Mouse (Mus musculus) fat pad, adult 2 months (tissue): ENCODE data around the gene Rpa1.
"Not testable (repeated sequence)": the region's sequence is repeated elsewhere in the genome, so short reads cannot be mapped to it uniquely, and the experiment has no call there.

Source experiments
- DNase-seq: peaks from one replicate; pipeline ENCODE4 v3.0.0-alpha.2; 2011; ENCODE audit warnings: low read depth, low spot score; ENCODE audit errors: extremely low read depth

The Rpa1 gene

DNA sequence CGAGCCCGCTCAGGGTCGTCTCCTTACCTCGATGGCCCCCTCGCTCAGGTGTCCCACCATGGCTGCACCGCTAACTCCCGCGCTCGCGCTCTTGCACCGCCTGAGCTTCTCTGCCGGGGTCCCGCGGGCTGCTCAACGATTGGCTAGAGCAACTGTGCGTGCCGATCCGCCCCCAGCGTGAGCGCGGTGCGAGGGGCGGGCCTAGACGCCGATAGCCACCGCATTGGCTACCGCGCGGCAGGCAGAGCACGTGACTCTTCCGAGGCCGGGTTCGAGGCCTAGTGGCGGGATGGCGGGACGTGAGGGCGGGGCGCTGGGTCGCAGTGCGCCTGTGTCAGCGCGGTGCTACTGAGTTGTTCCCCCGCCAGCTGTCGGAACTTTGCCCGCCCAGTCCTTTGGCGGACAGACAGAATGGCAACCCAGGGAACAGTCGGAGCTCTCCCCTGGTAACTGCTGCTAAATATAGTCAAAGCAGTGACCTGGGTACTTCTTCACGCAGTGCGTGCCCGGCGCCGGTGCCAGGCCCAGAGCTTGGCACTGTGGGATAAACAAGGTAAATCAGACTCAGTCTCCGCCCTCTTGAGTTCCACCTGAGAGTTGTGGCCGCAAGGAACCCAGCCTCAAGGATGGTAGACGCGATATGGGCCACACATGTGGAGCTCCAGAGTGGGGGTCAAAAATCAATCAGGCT, at the start of gene Rpa1, which contains the start of gene Smyd4:
Rpa1 (minus strand) TSS at position 126 of the 691 bp plus-strand sequence.
Smyd4 (plus strand) TSS at position 235 of the 691 bp plus-strand sequence.
- DNase-seq = peak; percentile 39

DNA sequence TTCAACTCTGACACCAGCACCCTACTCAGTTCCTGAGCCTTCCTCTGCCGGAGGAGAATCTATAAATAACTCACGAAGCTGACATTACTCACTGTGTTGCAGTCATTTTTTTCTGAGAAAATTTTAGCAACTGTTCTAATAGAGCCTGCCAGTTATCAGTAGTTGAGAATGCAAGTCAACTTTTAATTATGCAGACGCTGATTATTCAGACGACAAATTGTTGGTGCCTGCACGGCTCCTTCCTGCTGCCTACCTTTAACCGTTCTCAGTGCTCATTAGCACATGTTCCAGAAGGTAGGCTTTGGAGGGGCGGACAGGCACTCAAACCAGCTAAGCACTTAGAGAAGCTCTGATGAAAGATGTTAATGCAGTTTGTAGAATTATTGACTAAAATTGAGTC, 49.3 kb upstream of the Rpa1 start:
- DNase-seq = no peak

DNA sequence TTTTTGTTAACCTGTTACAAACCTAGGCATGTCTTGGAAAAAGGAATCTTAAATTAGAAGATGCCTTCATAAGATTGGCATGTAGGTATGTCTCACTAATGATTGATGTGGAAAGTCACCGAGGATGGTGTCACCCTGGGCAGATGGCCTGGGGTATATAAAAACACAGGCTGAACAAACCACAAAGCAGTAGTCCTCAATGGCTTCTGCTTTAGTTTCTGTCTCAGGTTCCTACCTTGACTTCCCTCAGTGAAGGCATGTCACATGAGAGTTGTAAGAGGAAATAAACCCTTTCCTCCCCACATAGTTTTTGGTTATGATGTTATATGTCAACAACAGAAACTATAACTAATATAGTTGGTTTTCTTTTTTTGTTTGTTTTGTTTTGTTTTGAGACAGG, 47.5 kb upstream of the Rpa1 start:
- DNase-seq = no peak

DNA sequence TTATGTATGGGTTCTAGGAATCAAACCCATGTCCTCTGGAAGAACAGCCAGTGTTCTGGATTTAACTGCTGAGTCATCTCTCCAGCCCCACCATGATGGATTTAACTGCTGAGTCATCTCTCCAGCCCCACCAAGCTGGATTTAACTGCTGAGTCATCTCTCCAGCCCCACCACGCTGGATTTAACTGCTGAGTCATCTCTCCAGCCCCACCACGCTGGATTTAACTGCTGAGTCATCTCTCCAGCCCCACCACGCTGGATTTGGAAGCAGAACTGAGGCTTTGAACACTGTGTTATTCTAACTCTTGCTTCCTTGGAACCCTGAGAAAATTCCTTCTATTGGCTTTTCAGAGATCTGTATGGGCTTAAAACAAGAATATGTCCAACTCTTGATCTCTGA, 35.4 kb upstream of the Rpa1 start:
- not testable (repeated sequence) for DNase-seq

GRCm38 (mm10) chr11:75378786-75379185, 30.7 kb upstream of the Rpa1 start:
- DNase-seq = not testable (repeated sequence)

DNA sequence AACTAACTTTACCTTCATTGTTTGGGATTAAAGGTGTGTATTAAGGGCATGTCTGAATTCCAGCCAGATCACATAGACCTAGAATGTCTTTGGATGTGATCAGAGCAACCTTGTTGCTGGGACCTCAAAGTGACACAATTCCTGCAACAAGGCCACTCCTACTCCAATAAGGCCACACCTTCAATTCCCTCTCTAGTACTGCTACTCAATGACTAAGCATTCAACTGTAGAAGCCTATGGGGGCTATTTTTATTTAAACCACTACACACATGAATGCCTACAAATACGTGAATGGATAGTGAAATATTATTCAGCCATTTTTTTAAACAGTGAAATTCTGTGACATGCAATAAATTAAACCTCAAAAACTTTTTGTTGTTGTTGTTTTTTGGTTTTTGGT, 29.0 kb upstream of the Rpa1 start:
- no peak for DNase-seq

GRCm38 (mm10) chr11:75355475-75355874, 7.4 kb upstream of the Rpa1 start:
- DNase-seq = no peak

- no peak for DNase-seq
These were observed 3.1 kb upstream of the Rpa1 start for GRCm38 (mm10) chr11:75351225-75351624.

DNA sequence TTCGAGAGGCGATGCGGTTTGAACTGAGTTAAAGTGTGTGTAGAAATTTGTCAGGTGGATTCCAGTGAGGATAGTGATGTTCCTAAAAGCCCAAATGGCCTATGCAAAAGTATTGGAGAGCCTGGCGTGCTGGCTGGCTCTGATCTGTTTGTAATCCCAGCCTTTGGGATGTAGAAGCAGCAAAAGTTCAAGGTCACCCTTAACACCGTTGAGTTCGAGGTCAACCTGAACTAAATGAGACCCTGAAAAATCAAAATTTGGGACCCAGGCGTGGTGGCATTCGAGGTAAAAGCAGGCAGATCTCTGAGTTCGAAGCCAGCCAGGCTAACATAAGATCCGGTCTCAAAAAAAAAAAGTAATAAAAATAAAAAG, 752 bp upstream of the Rpa1 start:
- DNase-seq = no peak

DNA sequence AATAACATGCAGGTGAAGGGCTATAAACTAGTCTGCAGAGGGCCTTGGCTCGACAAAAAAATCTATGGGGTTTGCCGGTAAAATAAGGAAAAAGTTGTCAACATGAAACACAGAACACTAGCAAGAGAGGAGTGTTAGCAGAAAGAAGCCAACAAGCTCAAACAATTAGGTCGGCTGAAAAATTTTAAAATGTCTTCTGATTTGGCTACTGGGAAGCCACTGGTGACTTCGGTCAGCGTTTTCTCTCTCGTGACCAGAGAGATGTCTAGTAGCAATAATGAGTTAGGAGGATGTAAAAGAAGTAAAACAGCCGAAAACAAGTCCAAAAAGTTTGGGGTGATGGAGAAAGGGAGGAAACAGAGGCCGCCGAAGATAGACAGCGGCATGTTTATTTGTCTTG, 528 bp downstream of the Rpa1 start:
- no peak for DNase-seq

- no peak for DNase-seq
These were observed 937 bp downstream of the Rpa1 start for GRCm38 (mm10) chr11:75347188-75347585.

DNA sequence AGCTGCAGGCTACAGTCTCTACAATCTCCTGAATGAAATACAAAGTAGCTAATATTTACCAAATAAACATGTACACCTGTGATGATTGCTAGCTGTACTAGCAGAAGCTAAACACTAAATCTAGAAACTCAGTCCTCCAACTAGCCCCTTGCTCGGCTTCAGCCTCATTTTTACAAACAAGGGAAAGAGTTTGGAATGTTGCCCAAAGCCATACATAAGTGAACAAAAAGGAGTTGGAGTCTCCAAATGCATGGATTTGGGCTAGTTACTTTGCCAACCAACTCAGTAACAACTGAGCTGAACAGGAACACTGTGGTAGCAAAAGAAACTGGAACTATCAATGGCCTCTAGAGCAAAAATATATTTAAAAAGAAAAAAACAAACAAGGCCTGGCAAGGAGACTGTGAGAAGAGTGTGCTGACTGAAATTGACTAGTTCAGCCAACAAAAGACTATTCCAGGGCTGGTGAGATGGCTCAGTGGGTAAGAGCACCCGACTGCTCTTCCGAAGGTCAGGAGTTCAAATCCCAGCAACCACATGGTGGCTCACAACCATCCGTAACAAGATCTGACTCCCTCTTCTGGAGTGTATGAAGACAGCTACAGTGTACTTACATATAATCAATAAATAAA, 1.5 kb downstream of the Rpa1 start:
- no peak for DNase-seq

- DNase-seq = no peak
These were observed 3.4 kb downstream of the Rpa1 start for GRCm38 (mm10) chr11:75344716-75345115.

- no peak for DNase-seq
These were observed 4.0 kb downstream of the Rpa1 start for GRCm38 (mm10) chr11:75344163-75344562.

DNA sequence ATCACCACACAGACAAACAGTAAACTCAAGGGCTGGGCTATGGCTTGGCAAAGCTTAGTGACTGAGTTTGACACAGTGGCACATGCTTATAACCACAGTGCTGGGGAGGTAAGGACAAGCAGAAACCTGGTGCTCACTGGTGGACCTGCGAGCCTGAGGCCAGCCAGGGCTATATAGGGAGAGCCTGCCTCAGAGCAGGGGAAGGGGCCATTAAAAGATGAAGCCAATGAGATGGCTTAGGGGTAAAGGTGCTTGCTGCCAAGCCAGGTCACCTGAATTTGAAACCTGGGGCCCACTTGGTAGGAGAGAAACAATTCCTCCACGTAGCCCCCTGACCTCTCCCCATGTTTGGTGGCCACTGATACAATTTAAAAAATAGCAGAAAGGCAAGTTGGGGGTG, 5.0 kb downstream of the Rpa1 start:
- DNase-seq = no peak

DNA sequence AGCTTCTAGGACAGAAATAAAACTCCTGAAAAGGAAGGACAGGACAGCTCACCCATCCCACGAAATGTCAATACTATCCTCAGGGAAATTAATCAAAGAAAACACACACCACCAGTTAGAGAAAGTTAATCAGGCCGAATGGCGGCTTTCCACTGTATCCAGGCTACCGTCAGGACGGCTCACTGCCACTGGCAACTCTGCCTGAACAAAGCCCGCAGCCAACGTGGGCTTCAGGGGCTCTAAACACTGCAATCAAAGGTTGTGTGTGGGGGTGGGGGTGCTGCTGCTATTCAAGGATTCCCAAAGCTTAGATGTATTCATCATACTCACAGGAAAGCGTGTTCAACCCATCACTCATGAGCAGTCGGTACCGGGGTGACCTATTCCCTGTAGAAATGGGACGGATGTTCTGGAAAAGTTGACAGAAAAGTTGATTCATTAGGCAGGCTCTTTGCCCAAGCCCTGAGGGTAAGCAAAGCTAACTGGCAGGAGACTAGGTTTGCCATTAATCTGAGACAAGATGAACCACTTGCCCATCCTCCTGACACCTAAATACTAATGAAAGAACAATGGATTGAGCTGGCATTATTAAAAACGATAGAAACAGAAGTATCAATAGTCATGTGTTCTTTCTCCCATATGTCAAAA, 7.3 kb downstream of the Rpa1 start:
- DNase-seq = peak; percentile 39

- DNase-seq = no peak
These were observed 8.0 kb downstream of the Rpa1 start for GRCm38 (mm10) chr11:75340076-75340475.

- DNase-seq = no peak
These were observed 10.9 kb downstream of the Rpa1 start for GRCm38 (mm10) chr11:75337246-75337645.

GRCm38 (mm10) chr11:75336676-75337075, 11.4 kb downstream of the Rpa1 start:
- DNase-seq = no peak

- DNase-seq = no peak
These were observed 22.2 kb downstream of the Rpa1 start for GRCm38 (mm10) chr11:75325969-75326311.

GRCm38 (mm10) chr11:75325116-75325968, 22.8 kb downstream of the Rpa1 start:
- no peak for DNase-seq
